Mouse (Mus musculus) CD4-positive, CD25-positive, alpha-beta regulatory T cell (primary cell): ENCODE data around the gene Enho. TPM values are rescaled to one million over a fixed set of nuclear protein-coding genes. Genes with fewer than 3 reads are reported as not detected.

Source experiments
- polyA plus RNA-seq: library from polyadenylated mRNA; unstranded; fragments of 100-300 nt; shearing (Covaris generic); gene quantifications from one replicate; pipeline ENCODE4 v1.2.1, GENCODE M21; 2017

The Enho gene
- polyA plus RNA-seq = not detected

DNA sequence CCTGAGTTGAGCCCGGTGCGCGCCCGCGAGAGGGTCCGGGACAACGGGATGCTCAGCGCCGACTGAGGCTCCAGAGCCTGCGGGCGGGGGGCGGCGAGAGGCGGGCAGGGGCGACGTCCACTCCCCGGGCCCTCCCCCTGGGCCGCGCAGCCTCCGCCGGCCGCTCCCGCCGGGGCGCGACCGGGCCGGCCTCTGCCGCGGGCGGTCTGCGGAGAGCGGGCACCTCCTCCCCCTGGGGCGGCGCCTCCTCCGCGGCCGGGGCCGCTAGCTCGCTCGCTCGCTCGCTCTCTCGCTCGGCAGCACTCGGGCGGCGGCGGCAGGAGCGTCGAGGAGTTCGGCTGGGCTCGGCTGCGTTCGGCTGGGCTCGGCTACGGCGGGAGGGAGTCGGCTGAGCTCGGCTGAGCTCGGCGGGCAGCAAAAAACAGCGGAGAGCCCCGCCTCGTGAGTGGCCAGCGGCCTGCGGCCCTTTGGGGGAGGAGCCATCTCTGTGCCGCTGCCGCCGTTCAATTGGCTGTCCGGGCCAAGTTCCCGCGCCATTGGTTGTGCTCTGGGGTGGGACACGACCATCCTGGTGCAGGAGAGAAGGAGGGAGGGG is at the start of gene Enho:
TSS of gene Enho (minus strand) at position 412 of the 595 bp plus-strand sequence.

Other genes starting within 250 kb of the Enho start
- 1.0 TPM for gene Kif24, start 175.4 kb downstream of the Enho start, polyA plus RNA-seq
- gene Nudt2, start 175.2 kb downstream of the Enho start, polyA plus RNA-seq = 17.3 TPM
- not detected for gene AI464131, start 137.2 kb downstream of the Enho start, polyA plus RNA-seq
- not detected for gene 1110017D15Rik, start 123.0 kb downstream of the Enho start, polyA plus RNA-seq
- 2.9 TPM for gene Fam219a, start 70.8 kb downstream of the Enho start, polyA plus RNA-seq
- not detected for gene Dnaic1, start 70.5 kb downstream of the Enho start, polyA plus RNA-seq
- not detected for gene Cntfr, start 56.8 kb upstream of the Enho start, polyA plus RNA-seq
- gene Il11ra1, start 59.7 kb upstream of the Enho start, polyA plus RNA-seq = 7.8 TPM
- 40.9 TPM for gene Rpp25l, start 73.2 kb upstream of the Enho start, polyA plus RNA-seq
- 119 TPM for gene Dctn3, start 82.8 kb upstream of the Enho start, polyA plus RNA-seq
- gene Arid3c, start 90.8 kb upstream of the Enho start, polyA plus RNA-seq = not detected
- gene Galt, start 114.9 kb upstream of the Enho start, polyA plus RNA-seq = 70.0 TPM
- gene Sigmar1, start 115.8 kb upstream of the Enho start, polyA plus RNA-seq = 44.7 TPM
- 6.1 TPM for gene Ccl27a, start 133.9 kb upstream of the Enho start, polyA plus RNA-seq